Mouse (Mus musculus): ENCODE data around the gene Zfyve28. TPM values are rescaled to one million over a fixed set of nuclear protein-coding genes. Genes with fewer than 3 reads are reported as not detected.

The Zfyve28 gene
- polyA plus RNA-seq, 1 experiment from 2014 or later = 0.29 TPM

DNA sequence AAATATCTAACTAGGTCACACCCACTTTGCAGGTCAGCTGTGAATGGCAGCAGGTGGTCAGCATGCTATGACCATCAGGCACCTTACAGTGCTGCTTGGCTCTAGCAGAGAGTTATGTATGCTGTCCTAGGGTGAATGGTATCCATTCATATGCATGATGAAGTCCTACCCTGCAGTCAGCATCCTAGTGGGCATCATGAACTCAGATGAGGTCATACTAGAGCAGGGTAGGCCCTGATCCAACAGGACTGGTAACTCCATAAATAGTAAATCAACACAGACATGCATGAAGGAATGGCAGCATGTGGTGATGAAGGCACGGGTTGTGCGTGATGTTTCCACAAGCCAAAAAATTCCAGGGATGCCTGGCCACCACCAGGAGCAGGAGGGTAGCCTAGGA is 82.5 kb downstream of the Zfyve28 start:
- Histone ChIP-seq H3K4me1 (replicated peaks; ENCODE audit: control insufficient read depth, insufficient read depth) (no peaks in the 10 kb centered on the region), H3K27me3 (ENCODE audit: control insufficient read depth, insufficient read depth, low read length) (no peaks in the 10 kb centered on the region), H3K4me3 (ENCODE audit: low read depth, low read length) (no peak overlapping the region), H3K36me3 (ENCODE audit: control insufficient read depth, insufficient read depth, low read length) (no peaks in the 10 kb centered on the region), H3K9me3 (ENCODE audit: control insufficient read depth, low read length) (no peaks in the 10 kb centered on the region), H3K27ac (replicated peaks) (no peak overlapping the region), H3K9ac (ENCODE audit: low read length) (no peak overlapping the region), H3K4me2 (replicated peaks; ENCODE audit: low read depth) (no peak overlapping the region)
- TF ChIP-seq CTCF (IDR thresholded peaks at IDR 0.05; ENCODE audit: low read depth) (no peak), EP300 (optimal IDR thresholded peaks at IDR 0.05) (no peak)
- WGBS = 48% methylated on average over 2 of the region's 2 CpGs
- ATAC-seq (ENCODE audit: low FRiP score, low TSS enrichment) (no peak), DNase-seq (ENCODE audit: low spot score) (no peak)

DNA sequence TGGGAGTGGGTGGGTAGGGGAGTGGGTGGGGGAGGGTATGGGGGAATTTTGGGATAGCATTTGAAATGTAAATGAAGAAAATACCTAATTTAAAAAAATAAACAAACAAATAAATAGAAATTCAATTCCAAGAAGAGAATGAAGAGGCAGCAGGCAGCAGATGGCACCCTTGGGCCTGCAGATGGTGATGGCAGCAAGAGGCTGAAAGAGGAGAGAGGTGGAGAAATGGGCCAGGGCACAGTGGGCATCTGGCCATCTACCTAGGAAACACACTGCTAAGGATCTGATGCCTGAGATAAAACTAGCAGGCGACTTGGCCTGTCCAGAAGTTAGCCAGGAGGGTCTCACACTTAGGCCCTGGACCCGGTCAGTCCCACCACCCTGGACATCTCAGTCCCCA is 83.3 kb downstream of the Zfyve28 start:
- DNase-seq (ENCODE audit: low spot score) (no peak), ATAC-seq (ENCODE audit: low FRiP score, low TSS enrichment) (no peak)
- Histone ChIP-seq H3K9ac (ENCODE audit: low read length) (no peak overlapping the region), H3K36me3 (ENCODE audit: control insufficient read depth, insufficient read depth, low read length) (no peaks in the 10 kb centered on the region), H3K4me2 (replicated peaks; ENCODE audit: low read depth) (no peak overlapping the region), H3K27ac (replicated peaks) (no peak overlapping the region), H3K27me3 (ENCODE audit: control insufficient read depth, insufficient read depth, low read length) (no peaks in the 10 kb centered on the region), H3K4me3 (ENCODE audit: low read depth, low read length) (no peak overlapping the region), H3K4me1 (replicated peaks; ENCODE audit: control insufficient read depth, insufficient read depth) (no peaks in the 10 kb centered on the region), H3K9me3 (ENCODE audit: control insufficient read depth, low read length) (no peaks in the 10 kb centered on the region)
- no peak for TF ChIP-seq EP300 (optimal IDR thresholded peaks at IDR 0.05)
- TF ChIP-seq CTCF (IDR thresholded peaks at IDR 0.05; ENCODE audit: low read depth) = no peak
- 82% methylated on average over 2 of the region's 2 CpGs for WGBS

DNA sequence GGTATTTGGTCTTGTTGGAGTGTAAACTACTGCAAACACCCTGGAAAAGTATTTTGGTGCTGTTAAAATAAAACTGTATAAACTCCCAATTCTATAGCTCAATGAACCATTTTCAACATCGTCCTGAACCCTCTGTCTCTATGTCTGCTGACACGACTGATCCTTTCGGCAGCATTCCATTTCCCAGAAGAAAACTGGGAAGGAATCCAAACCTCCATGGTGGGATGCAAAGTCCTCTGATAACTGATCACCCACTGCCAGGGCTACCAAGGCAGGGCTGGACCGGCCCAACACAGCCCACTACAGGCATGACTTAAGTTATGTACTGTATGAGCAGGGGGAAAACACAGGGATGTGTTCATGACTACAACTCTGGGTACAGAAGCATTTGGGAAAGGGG is 86.2 kb downstream of the Zfyve28 start:
- Histone ChIP-seq H3K4me3 (ENCODE audit: low read depth, low read length) (no peak overlapping the region), H3K4me2 (replicated peaks; ENCODE audit: low read depth) (no peak overlapping the region), H3K9ac (ENCODE audit: low read length) (no peak overlapping the region), H3K27ac (replicated peaks) (no peak overlapping the region), H3K27me3 (ENCODE audit: control insufficient read depth, insufficient read depth, low read length) (no peaks in the 10 kb centered on the region), H3K9me3 (ENCODE audit: control insufficient read depth, low read length) (no peaks in the 10 kb centered on the region), H3K36me3 (ENCODE audit: control insufficient read depth, insufficient read depth, low read length) (no peaks in the 10 kb centered on the region), H3K4me1 (replicated peaks; ENCODE audit: control insufficient read depth, insufficient read depth) (no peaks in the 10 kb centered on the region)
- TF ChIP-seq CTCF (IDR thresholded peaks at IDR 0.05; ENCODE audit: low read depth) (no peak), EP300 (optimal IDR thresholded peaks at IDR 0.05) (no peak)
- ATAC-seq (ENCODE audit: low FRiP score, low TSS enrichment) (no peak), DNase-seq (ENCODE audit: low spot score) (no peak)
- WGBS = 57% methylated on average over 4 of the region's 4 CpGs

- no peak for DNase-seq (ENCODE audit: low spot score)
- peak; percentile 37 for TF ChIP-seq CTCF (IDR thresholded peaks at IDR 0.05; ENCODE audit: low read depth)
- TF ChIP-seq EP300 (optimal IDR thresholded peaks at IDR 0.05) = no peak
- Histone ChIP-seq H3K27me3 (ENCODE audit: control insufficient read depth, insufficient read depth, low read length) (no peaks in the 10 kb centered on the region), H3K4me1 (replicated peaks; ENCODE audit: control insufficient read depth, insufficient read depth) (no peaks in the 10 kb centered on the region), H3K9me3 (ENCODE audit: control insufficient read depth, low read length) (no peaks in the 10 kb centered on the region), H3K9ac (ENCODE audit: low read length) (no peak overlapping the region), H3K4me2 (replicated peaks; ENCODE audit: low read depth) (no peak overlapping the region), H3K4me3 (ENCODE audit: low read depth, low read length) (no peak overlapping the region), H3K36me3 (ENCODE audit: control insufficient read depth, insufficient read depth, low read length) (no peaks in the 10 kb centered on the region), H3K27ac (replicated peaks) (no peak overlapping the region)
- ATAC-seq (ENCODE audit: low FRiP score, low TSS enrichment) = no peak
- WGBS = 60% methylated on average over 2 of the region's 2 CpGs
Measured at GRCm38 (mm10) chr5:34201396-34201795, 86.9 kb downstream of the Zfyve28 start.

DNA sequence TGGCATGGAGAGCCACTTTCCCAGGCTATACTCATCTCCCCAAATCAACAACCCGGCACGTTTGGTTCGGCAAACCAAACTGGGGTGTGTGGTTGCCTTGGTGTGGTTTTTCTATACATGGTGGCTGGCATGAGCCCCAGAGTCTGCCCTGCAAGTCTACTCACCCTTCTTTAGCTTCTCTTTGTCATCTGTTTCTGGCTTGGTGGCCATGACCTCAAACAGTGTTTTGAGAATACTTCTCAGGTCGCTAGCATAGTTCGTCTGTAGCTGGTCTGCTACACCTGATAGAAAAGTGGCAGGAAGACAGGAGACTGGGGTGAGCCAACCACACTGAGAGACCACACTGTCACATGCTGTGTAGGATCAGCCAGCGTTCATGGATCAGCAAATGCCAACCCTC is 89.6 kb downstream of the Zfyve28 start:
- DNase-seq (ENCODE audit: low spot score) = no peak
- ATAC-seq (ENCODE audit: low FRiP score, low TSS enrichment) = no peak

DNA sequence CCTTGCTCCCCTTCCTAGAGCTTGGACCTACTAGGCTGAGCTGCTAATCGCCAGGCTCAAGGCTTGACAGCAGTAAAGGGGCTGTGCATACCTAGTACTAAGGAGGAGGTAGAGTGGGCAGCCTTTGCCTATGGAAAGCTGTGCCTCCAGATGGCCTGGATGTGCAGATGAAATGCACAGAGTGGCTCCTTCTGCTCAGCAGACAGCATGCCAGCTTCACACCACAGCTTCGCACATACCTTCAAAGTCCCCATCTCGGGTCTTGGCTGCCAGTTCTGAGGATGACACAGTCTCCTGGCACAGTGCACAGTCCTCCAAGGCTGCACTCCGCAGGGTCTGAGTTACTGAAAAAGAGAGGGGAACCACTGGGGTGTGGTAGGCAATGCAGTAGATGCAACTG is 91.0 kb downstream of the Zfyve28 start:
- Histone ChIP-seq H3K4me1 (replicated peaks; ENCODE audit: control insufficient read depth, insufficient read depth) (no peaks in the 10 kb centered on the region), H3K4me2 (replicated peaks; ENCODE audit: low read depth) (no peak overlapping the region), H3K4me3 (ENCODE audit: low read depth, low read length) (no peak overlapping the region), H3K36me3 (ENCODE audit: control insufficient read depth, insufficient read depth, low read length) (no peaks in the 10 kb centered on the region), H3K27me3 (ENCODE audit: control insufficient read depth, insufficient read depth, low read length) (no peaks in the 10 kb centered on the region), H3K9me3 (ENCODE audit: control insufficient read depth, low read length) (no peaks in the 10 kb centered on the region), H3K9ac (ENCODE audit: low read length) (no peak overlapping the region), H3K27ac (replicated peaks) (no peak overlapping the region)
- DNase-seq (ENCODE audit: low spot score) (no peak), ATAC-seq (ENCODE audit: low FRiP score, low TSS enrichment) (no peak)
- TF ChIP-seq EP300 (optimal IDR thresholded peaks at IDR 0.05) (no peak), CTCF (IDR thresholded peaks at IDR 0.05; ENCODE audit: low read depth) (no peak)
- WGBS = 70% methylated on average over 4 of the region's 4 CpGs

More for the DNA sequence above, 89.6 kb downstream of the Zfyve28 start:
- Histone ChIP-seq H3K36me3 (ENCODE audit: control insufficient read depth, insufficient read depth, low read length) (no peaks in the 10 kb centered on the region), H3K9ac (ENCODE audit: low read length) (no peak overlapping the region), H3K9me3 (ENCODE audit: control insufficient read depth, low read length) (no peaks in the 10 kb centered on the region), H3K4me3 (ENCODE audit: low read depth, low read length) (no peak overlapping the region), H3K4me1 (replicated peaks; ENCODE audit: control insufficient read depth, insufficient read depth) (no peaks in the 10 kb centered on the region), H3K27me3 (ENCODE audit: control insufficient read depth, insufficient read depth, low read length) (no peaks in the 10 kb centered on the region), H3K27ac (replicated peaks) (no peak overlapping the region), H3K4me2 (replicated peaks; ENCODE audit: low read depth) (no peak overlapping the region)
- TF ChIP-seq EP300 (optimal IDR thresholded peaks at IDR 0.05) (no peak), CTCF (IDR thresholded peaks at IDR 0.05; ENCODE audit: low read depth) (no peak)
- WGBS = 86% methylated on average over 6 of the region's 6 CpGs
